Mouse (Mus musculus): ENCODE data around the gene Trir. TPM values are rescaled to one million over a fixed set of nuclear protein-coding genes. Genes with fewer than 3 reads are reported as not detected.

The Trir gene
- polyA plus RNA-seq, 1 experiment from 2014 or later: 152 TPM

DNA sequence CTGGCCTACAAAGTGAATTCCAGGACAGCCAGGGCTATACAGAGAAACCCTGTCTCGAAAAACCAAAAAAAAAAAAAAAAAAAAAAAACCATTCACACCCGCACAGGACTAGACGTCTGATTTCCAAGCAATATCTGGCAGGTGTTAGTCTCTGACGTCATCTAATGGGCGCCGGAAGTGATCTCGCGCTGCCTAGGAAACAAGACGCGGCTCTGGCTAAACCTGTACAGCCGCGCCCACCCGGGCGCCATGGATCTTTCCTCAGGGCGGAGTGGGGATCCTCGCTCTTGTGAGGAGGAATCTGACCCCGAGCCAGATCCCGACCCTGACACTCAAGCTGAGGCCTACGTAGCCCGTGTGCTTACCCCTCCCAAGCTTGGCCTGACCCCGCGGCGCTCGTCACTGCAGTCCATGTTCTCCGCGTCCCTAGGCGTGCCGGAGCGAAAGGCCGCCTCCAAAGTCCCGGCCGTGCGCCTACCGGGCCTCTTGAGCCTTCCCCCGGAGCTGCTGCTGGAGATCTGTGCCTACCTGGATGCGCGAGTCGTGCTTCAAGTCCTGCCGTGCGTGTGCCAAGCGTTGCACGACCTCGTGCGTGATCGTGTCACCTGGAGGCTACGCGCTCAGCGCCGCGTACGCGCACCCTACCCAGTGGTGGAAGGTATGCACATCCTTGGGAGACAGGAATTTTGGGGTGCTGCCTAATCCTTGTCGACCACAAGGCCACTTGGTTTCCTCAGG lies 33.4 kb downstream of the Trir start, which contains the start of gene Fbxw9:
Fbxw9 (plus strand) TSS at position 177 of the 738 bp plus-strand sequence.
- TF ChIP-seq CTCF (IDR thresholded peaks at IDR 0.05): no peak
- in situ Hi-C loops (cut with MboI; ENCODE audit: low pct_unique_long_range_greater_than_20kb): no loop called here
- ATAC-seq (peak; percentile 68), DNase-seq (ENCODE audit: low read depth, low spot score) (no peak)
- ChIA-PET POLR2A (interaction anchor here (0.8 to 1.7 kb wide), 5 partner anchors 10 to 23 kb away, joined by 3 to 12 read pairs (median 4); partner anchors contain the start of gene Tnpo2), CTCF (interaction anchor here (1.9 kb wide), 1 partner anchor 11 kb away, joined by 5 read pairs; the partner anchor contains the start of gene Dhps)
- H3K27me3 ChIP-seq: no peaks in the 10 kb centered on the region

DNA sequence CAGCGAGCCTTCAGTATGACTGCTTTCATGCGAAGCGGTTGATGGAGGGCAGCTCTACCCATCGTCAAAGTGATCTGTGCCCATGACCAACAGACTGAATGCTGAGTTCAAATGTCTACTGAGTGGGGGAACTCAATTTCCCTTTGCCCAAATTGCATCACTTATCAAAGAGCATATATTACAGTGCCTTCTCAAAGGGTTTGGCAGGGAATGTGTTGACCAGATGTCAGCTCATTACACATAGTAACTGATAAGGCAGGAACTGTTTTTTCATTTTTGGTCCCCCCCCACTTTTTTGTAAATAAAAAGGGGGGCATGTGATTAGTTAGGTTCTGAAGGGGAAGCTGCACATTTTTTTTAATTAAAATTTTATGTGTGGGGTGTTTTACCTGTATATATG lies 36.0 kb downstream of the Trir start:
- DNase-seq (ENCODE audit: low read depth, low spot score): no peak
- TF ChIP-seq CTCF (IDR thresholded peaks at IDR 0.05): no peak
- CTCF ChIA-PET: interaction anchor here (0.8 to 1.2 kb wide), 2 partner anchors 11 to 28 kb away, joined by 3 read pairs; no protein-coding TSS in a partner anchor
- H3K27me3 ChIP-seq: no peaks in the 10 kb centered on the region
- POLR2A ChIA-PET: interaction anchor here (0.8 kb wide), 1 partner anchor 9 kb away, joined by 3 read pairs; the partner anchor contains the start of gene Dhps
- ATAC-seq: no peak
- in situ Hi-C loops (cut with MboI; ENCODE audit: low pct_unique_long_range_greater_than_20kb): no loop called here

DNA sequence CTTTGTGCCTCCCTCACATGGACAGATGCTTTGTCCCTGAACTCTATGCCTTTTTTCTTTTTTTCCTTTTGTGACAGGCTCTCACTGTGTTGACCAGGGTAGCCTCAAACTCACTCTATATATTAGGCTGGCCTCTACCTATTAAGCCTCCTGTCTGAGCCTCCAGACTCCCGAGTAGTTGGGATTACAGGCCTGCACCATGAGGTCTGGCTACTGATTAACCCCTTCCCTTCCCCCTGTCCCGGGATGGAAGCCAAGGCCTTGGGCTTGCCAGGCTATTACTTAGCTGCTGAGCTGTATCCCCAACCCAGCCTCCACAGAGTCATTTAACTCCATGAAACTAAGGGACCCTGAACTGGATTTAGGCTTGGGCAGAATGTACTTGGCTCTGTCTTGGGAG lies 38.6 kb downstream of the Trir start:
- ATAC-seq (no peak), DNase-seq (ENCODE audit: low read depth, low spot score) (no peak)
- POLR2A ChIA-PET: no interaction called here
- no peaks in the 10 kb centered on the region for H3K27me3 ChIP-seq
- CTCF ChIA-PET: interaction anchor here (0.8 kb wide), 1 partner anchor 12 kb away, joined by 3 read pairs; no protein-coding TSS in a partner anchor
- TF ChIP-seq CTCF (IDR thresholded peaks at IDR 0.05): no peak
- in situ Hi-C loops (cut with MboI; ENCODE audit: low pct_unique_long_range_greater_than_20kb): no loop called here

DNA sequence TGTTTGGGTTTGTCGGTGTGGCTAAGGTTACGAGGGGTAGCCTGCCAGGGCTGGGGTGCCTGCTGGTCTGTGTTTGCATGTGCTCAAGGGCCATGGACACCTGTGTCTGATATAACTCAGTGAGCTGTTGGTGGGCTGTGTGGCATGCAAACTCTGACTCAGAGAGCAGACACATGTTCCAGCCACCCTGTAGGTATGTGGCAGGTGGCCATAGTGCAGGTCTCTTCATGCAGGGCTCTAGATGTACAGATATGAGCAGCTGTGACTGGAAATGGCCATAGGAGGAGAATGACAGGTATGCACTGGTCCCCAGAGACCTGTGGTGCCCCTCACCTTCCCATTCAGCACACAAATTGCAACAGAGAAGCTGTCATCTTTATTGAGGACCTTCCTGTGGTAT lies 40.5 kb downstream of the Trir start:
- ChIA-PET CTCF (interaction anchor here (1.1 to 1.4 kb wide), 2 partner anchors 9 to 10 kb away, joined by 4 read pairs; no protein-coding TSS in a partner anchor), POLR2A (interaction anchor here (1.1 to 1.5 kb wide), 2 partner anchors 29 to 92 kb away, joined by 3 to 5 read pairs; no protein-coding TSS in a partner anchor)
- no peak for DNase-seq (ENCODE audit: low read depth, low spot score)
- ATAC-seq: no peak
- in situ Hi-C loops (cut with MboI; ENCODE audit: low pct_unique_long_range_greater_than_20kb): no loop called here
- no peak for TF ChIP-seq CTCF (IDR thresholded peaks at IDR 0.05)
- H3K27me3 ChIP-seq: no peaks in the 10 kb centered on the region

DNA sequence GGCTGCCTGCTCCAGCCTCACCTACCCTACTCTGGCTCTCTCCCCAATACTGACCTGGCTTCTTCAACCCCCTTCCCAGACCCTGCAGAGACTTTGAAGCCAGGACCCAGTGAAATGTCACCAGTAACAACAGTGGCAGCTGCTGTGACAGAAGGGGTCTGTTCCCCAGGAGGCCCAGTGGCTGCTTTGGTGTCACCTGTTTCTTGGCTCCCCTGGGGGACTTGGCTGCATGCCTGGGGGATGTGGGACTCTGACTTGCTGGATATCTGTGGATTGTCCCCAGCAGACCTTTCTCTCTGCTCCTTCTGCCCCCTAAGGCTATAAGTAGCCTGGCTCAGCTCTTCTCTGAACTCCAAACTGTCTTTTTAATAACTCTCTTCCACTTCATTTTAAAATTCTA lies 41.4 kb downstream of the Trir start, which contains the start of gene Gm5741:
Gm5741 (minus strand) TSS at position 1 of the 400 bp plus-strand sequence.
- CTCF ChIA-PET: interaction anchor here (0.8 to 1.4 kb wide), 3 partner anchors 8 to 22 kb away, joined by 3 to 4 read pairs (median 4); no protein-coding TSS in a partner anchor
- DNase-seq (ENCODE audit: low read depth, low spot score) (no peak), ATAC-seq (no peak)
- TF ChIP-seq CTCF (IDR thresholded peaks at IDR 0.05): no peak
- POLR2A ChIA-PET: interaction anchor here (1.1 to 1.5 kb wide), 2 partner anchors 30 to 93 kb away, joined by 3 to 5 read pairs; no protein-coding TSS in a partner anchor
- in situ Hi-C loops (cut with MboI; ENCODE audit: low pct_unique_long_range_greater_than_20kb): no loop called here
- no peaks in the 10 kb centered on the region for H3K27me3 ChIP-seq

DNA sequence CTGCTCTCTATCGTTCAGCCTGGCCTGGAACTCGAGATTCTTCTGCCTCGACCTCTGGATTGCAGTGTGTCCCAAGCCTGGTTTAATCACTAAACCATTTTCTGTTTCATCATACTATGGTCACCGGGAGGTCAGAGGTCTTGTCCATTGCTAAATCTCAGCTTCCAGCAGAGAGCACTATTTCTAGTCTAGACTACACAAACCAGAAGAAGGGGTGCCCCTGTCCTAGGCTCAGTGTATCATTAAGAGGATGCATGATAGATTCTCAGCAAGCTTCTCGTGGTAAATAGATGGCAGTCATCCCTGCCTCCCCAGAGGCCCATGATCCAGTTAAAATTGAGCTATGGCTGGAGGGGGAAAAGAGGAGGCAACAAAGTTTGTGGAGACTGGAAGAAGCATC lies 44.4 kb downstream of the Trir start:
- no peaks in the 10 kb centered on the region for H3K27me3 ChIP-seq
- TF ChIP-seq CTCF (IDR thresholded peaks at IDR 0.05): no peak
- ChIA-PET CTCF (interaction anchor here (0.8 to 2.6 kb wide), 4 partner anchors 10 to 46 kb away, joined by 3 to 5 read pairs (median 4); partner anchors contain the start of genes Asna1 and Fbxw9), POLR2A (interaction anchor here (0.6 to 1.8 kb wide), 7 partner anchors 8 to 500 kb away, joined by 3 to 6 read pairs (median 3); partner anchors contain the start of gene Fbxw9)
- DNase-seq (ENCODE audit: low read depth, low spot score) (no peak), ATAC-seq (peak; percentile 45)
- in situ Hi-C loops (cut with MboI; ENCODE audit: low pct_unique_long_range_greater_than_20kb): no loop called here

DNA sequence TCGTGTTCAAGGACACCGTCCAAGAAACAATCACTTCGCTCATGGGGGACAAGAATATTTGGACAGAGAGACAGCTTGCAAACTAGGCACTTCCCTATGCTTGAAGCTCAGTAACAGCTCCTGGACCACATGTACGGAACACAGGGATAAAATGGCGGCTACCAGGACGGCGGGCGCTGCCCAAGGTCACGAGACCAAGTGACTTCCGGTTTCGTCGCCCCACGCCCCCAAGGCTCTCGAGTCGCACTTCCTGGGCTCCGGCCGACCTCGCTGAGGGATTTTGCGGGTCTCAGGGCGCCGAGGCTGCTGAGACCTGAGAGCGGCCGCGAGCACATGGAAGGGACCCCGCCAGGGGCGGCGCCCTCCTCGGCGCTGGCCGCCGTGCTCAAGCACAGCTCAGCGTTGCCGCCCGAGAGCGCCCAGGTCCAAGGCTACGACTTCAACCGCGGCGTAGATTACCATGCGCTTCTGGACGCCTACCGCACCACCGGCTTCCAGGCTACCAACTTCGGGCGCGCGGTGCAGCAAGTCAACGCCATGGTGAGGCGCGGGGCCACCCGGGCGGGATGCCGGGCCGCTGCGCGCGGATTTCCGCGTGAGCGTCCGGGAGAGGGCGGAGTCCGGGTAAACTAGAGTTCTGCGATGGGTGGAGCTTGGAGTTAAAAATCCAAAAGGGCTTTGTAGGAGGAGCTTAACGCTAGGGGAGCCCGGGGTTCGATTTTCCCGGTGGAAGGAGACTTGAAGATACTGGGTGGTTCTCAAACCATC lies 45.1 kb downstream of the Trir start, which contains the start of gene Dhps:
Dhps (plus strand) TSS at position 244 of the 768 bp plus-strand sequence.
- no peaks in the 10 kb centered on the region for H3K27me3 ChIP-seq
- ATAC-seq (peak; percentile 68), DNase-seq (ENCODE audit: low read depth, low spot score) (no peak)
- CTCF ChIA-PET: interaction anchor here (0.8 to 2.6 kb wide), 4 partner anchors 11 to 46 kb away, joined by 3 to 5 read pairs (median 4); partner anchors contain the start of genes Asna1 and Fbxw9
- POLR2A ChIA-PET: interaction anchor here (0.6 to 1.4 kb wide), 6 partner anchors 9 to 499 kb away, joined by 3 to 6 read pairs (median 3); no protein-coding TSS in a partner anchor
- TF ChIP-seq CTCF (IDR thresholded peaks at IDR 0.05): no peak
- in situ Hi-C loops (cut with MboI; ENCODE audit: low pct_unique_long_range_greater_than_20kb): no loop called here

DNA sequence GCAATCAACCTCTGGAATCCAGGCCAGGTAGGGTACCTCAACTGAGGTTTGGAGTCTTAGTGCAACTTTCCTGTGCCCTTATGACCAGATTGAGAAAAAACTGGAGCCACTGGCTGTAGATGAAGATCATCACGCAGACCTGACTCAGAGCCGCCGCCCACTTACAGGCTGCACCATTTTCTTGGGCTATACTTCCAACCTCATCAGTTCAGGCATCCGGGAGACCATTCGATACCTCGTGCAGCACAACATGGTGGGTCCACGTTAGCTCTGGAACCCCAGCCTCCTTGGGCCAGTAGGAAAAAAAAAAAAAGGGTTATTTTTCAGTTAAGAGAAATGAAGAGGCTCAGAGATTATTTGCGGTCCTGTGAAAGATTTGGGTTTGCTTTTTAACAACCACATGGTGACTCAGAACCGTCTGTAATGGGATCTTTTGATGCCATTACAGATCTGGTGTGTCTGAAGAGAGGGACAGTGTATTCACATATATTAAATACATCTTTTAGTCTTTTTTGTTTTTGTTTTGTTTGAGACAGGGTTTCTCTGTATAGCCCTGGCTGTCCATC lies 45.8 kb downstream of the Trir start:
- in situ Hi-C loops (cut with MboI; ENCODE audit: low pct_unique_long_range_greater_than_20kb): no loop called here
- no peaks in the 10 kb centered on the region for H3K27me3 ChIP-seq
- TF ChIP-seq CTCF (IDR thresholded peaks at IDR 0.05): no peak
- CTCF ChIA-PET: interaction anchor here (1.3 to 2.6 kb wide), 2 partner anchors 12 to 47 kb away, joined by 5 read pairs; partner anchors contain the start of genes Asna1 and Fbxw9
- no peak for ATAC-seq
- DNase-seq (ENCODE audit: low read depth, low spot score): no peak
- POLR2A ChIA-PET: no interaction called here

DNA sequence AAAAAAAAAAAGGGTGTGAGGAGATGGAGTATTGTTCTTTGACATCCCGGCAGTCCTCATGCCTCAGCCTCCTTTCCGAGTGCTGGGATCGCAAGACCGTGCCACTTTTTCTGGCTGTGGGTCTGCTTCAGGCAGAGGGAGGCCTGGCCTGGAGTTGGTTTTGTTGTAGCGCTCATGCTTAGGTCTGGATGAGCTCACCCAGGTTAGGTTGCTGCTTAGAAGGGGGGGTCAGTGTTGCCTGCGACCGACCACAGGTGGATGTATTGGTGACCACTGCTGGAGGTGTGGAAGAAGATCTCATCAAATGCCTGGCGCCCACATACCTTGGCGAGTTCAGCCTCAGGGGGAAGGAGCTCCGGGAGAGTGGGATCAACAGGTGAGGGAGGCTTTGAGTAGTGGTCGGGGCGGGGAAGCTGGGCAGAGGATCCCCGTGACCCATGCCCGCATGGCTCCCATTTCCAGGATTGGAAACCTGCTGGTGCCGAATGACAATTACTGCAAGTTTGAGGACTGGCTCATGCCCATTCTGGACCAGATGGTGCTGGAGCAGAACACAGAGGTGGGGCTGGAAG lies 46.5 kb downstream of the Trir start:
- CTCF ChIA-PET: interaction anchor here (1.2 kb wide), 1 partner anchor 10 kb away, joined by 3 read pairs; no protein-coding TSS in a partner anchor

More for the DNA sequence above, 46.5 kb downstream of the Trir start:
- POLR2A ChIA-PET: no interaction called here
- H3K27me3 ChIP-seq: no peaks in the 10 kb centered on the region
- ATAC-seq (no peak), DNase-seq (ENCODE audit: low read depth, low spot score) (no peak)
- in situ Hi-C loops (cut with MboI; ENCODE audit: low pct_unique_long_range_greater_than_20kb): no loop called here
- TF ChIP-seq CTCF (IDR thresholded peaks at IDR 0.05): no peak
